In the genomic region with DNA sequence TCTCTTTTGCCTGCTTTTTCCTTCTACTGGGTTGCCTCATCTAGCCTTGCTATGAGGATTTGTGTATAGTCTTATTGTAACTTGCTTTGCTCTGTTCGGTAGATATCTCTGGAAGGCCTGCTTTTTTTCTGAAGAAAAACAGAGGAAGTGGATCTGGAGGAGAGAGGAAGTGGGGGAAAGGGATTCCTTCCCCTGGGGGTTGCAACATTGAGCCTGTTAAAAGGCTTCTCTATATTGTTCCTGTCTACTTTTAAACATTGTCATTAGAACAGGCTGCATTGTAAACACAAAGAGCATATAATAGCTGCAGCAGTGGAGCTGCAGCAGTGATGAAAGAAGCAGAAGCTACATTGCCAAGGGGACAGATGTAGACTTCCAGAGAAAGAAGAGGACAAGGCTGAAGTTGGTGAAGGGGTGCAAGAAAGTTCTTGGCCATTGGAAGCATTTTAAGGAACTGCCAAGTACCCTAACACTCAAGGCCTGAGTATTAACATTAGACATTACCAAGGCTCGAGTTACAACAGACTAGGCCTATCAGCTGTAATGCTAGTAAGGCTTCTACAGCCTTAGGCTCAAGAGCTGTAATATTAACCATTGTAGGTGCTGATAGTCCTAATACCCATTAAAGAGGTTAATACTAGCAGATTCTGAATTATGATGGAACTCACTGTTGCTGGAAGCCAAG, we compare ENCODE assay signal across 16 mouse cellular contexts.
"Had no signal": no experiment of that assay in that cellular context is flagged by ENCODE, and none has a peak within 500 bp of the region (broad histone marks: within the 10 kb centered on the region; RNA-seq: fewer than 3 reads in every experiment).

No protein-coding gene starts in this region.

- H3K36me3 ChIP-seq: limb, embryonic 12.5 days; limb, embryonic 15.5 days had no signal

- H3K4me1 ChIP-seq: limb, embryonic 12.5 days; limb, embryonic 15.5 days had no signal

- H3K27ac ChIP-seq: limb, embryonic 12.5 days; limb, embryonic 15.5 days; liver, embryonic 14.5 days; stomach, postnatal 0 days had no signal

- H3K4me3 ChIP-seq: limb, embryonic 12.5 days; limb, embryonic 15.5 days had no signal

- DNase-seq: kidney, adult 11 months; kidney, adult 8-10 months; kidney, postnatal 14 days; kidney, postnatal 4 days; left cerebral cortex, postnatal 4 days; liver, postnatal 0 days; lung, embryonic 14.5 days; lung, postnatal 4 days; midbrain, embryonic 14.5 days; thymus, adult 2 months; thymus, postnatal 14 days; thymus, postnatal 4 days had no signal
